Mouse (Mus musculus) liver, embryonic 15.5 days (tissue): Measurements from ENCODE around the gene Carmil1. TPM values are rescaled to one million over a fixed set of nuclear protein-coding genes. Genes with fewer than 3 reads are reported as not detected.

Source experiments
- ATAC-seq: fragments of 200-750 bp; cut with Nextera tagmentation; 2 replicates; pipeline ENCODE4 v1.8.0; 2017; ENCODE audit warnings: moderate number of reproducible peaks, mild to moderate bottlenecking, moderate library complexity; ENCODE audit not compliant: insufficient read depth
- H3K27ac ChIP-seq: fragments of 300-500 bp; sonication (generic); replicated peaks from 2 replicates; pipeline ENCODE4 v1.5.1; 2015; ENCODE audit warnings: mild to moderate bottlenecking, inconsistent platforms
- H3K27me3 ChIP-seq: fragments of 300-500 bp; sonication (generic); 2 replicates; pipeline ENCODE4 v1.6.1; 2015; ENCODE audit warnings: mild to moderate bottlenecking, inconsistent platforms
- H3K36me3 ChIP-seq: fragments of 300-500 bp; sonication (generic); replicated peaks from 2 replicates; pipeline ENCODE4 v1.6.1; 2015; ENCODE audit warnings: moderate library complexity, mild to moderate bottlenecking, inconsistent platforms
- H3K4me1 ChIP-seq: fragments of 300-500 bp; sonication (generic); replicated peaks from 2 replicates; pipeline ENCODE4 v1.6.1; 2015; ENCODE audit warnings: inconsistent platforms
- H3K4me2 ChIP-seq: fragments of 300-500 bp; sonication (generic); 2 replicates; pipeline ENCODE4 v1.6.1; 2015; ENCODE audit warnings: moderate library complexity, mild to moderate bottlenecking, inconsistent platforms
- H3K4me3 ChIP-seq: fragments of 300-500 bp; sonication (generic); replicated peaks from 2 replicates; pipeline ENCODE4 v1.5.1; 2015; ENCODE audit warnings: mild to moderate bottlenecking, inconsistent platforms
- H3K9ac ChIP-seq: fragments of 300-500 bp; sonication (generic); 2 replicates; pipeline ENCODE4 v1.6.1; 2015; ENCODE audit warnings: moderate library complexity, mild to moderate bottlenecking, inconsistent platforms
- H3K9me3 ChIP-seq: fragments of 300-500 bp; sonication (generic); replicated peaks from 2 replicates; pipeline ENCODE4 v1.6.1; 2016; ENCODE audit warnings: inconsistent platforms
- WGBS: fragments of 180-500 bp; shearing (Covaris S2); methylation state at CpG from one replicate; pipeline ENCODE4 v1.1.7; 2015; ENCODE audit warnings: mixed read lengths; ENCODE audit not compliant: insufficient replicate concordance; 5-methylcytosine and 5-hydroxymethylcytosine counted together
- polyA plus RNA-seq: library from polyadenylated mRNA; unstranded; fragments of >200 nt; fragmentation: Nextera tagmentation; extraction: Ambion mirVana; gene quantifications from 2 replicates; pipeline ENCODE4 v1.2.1, GENCODE M21; 2015

Gene Carmil1
- polyA plus RNA-seq, 1 experiment from 2014 or later, result 4.1 TPM

DNA sequence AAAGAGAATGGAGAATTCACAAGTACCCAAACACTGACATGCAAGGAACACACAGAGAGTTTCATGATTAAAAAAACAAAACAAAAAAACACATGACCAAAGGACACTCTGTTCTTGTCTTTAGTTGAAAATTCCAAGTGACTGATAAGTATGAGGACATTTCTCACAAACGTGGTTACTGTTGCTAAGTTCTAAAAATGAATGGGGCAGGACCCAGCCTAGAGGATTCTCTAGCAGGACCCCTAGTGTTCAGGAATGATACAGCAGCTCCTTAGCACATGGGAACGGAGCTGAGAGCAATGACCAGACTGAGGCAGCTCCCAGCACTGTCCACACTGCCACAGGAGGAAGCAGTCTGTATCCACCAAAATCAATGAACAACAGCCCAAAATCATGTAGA is 26.6 kb downstream of the Carmil1 start:
- no peak overlapping the region for H3K27ac ChIP-seq
- H3K4me3 ChIP-seq, result no peak overlapping the region
- H3K9ac ChIP-seq, result no peak overlapping the region
- H3K9me3 ChIP-seq, result no peaks in the 10 kb centered on the region
- 2% methylated on average over 2 of the region's 2 CpGs for WGBS
- ATAC-seq, result no peak
- H3K36me3 ChIP-seq, result no peaks in the 10 kb centered on the region
- H3K27me3 ChIP-seq, result no peaks in the 10 kb centered on the region
- no peak overlapping the region for H3K4me2 ChIP-seq
- no peaks in the 10 kb centered on the region for H3K4me1 ChIP-seq

GRCm38 (mm10) chr13:24253551-24253950 is 27.0 kb downstream of the Carmil1 start:
- Histone ChIP-seq H3K4me3 (no peak overlapping the region), H3K27ac (no peak overlapping the region), H3K36me3 (no peaks in the 10 kb centered on the region), H3K27me3 (no peaks in the 10 kb centered on the region), H3K9me3 (no peaks in the 10 kb centered on the region), H3K9ac (no peak overlapping the region), H3K4me2 (no peak overlapping the region), H3K4me1 (no peaks in the 10 kb centered on the region)
- no peak for ATAC-seq
- WGBS, result 76% methylated on average over 3 of the region's 3 CpGs

GRCm38 (mm10) chr13:24251236-24251635 is 29.4 kb downstream of the Carmil1 start:
- H3K36me3 ChIP-seq, result no peaks in the 10 kb centered on the region
- no peaks in the 10 kb centered on the region for H3K4me1 ChIP-seq
- H3K9ac ChIP-seq, result no peak overlapping the region
- no peaks in the 10 kb centered on the region for H3K27me3 ChIP-seq
- no peak overlapping the region for H3K4me2 ChIP-seq
- ATAC-seq, result no peak
- no peak overlapping the region for H3K27ac ChIP-seq
- no peaks in the 10 kb centered on the region for H3K9me3 ChIP-seq
- no peak overlapping the region for H3K4me3 ChIP-seq
- WGBS, result 79% methylated on average over 7 of the region's 7 CpGs

DNA sequence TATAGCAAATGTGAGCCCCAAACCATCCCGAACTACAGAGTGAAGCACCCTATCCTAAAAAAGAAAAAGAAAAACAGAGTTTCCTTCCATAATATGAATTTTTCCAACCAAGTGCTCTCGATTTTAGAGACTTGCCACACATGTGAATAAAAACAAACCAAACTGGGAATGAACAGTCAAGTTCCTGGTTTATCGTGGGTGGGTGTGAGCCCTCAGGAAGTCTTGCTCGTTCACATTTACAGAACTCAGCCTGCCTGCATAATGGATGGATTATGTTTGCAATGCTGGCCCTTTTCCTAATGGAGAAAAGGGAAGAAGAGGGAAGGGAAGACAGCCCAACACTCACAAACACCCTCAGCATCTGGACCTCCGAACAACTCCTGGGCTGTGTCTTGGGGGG is 32.7 kb downstream of the Carmil1 start:
- no peaks in the 10 kb centered on the region for H3K36me3 ChIP-seq
- no peak overlapping the region for H3K9ac ChIP-seq
- H3K4me3 ChIP-seq, result no peak overlapping the region
- H3K27me3 ChIP-seq, result no peaks in the 10 kb centered on the region
- peaks cover under 1% of the 10 kb centered on the region; the same call in 1 of the 2 replicates for H3K4me1 ChIP-seq
- no peak for ATAC-seq
- WGBS, result 50% methylated on average over 5 of the region's 5 CpGs
- no peak overlapping the region for H3K27ac ChIP-seq
- no peak overlapping the region for H3K4me2 ChIP-seq
- no peaks in the 10 kb centered on the region for H3K9me3 ChIP-seq

- 63% methylated on average over 3 of the region's 3 CpGs for WGBS
- H3K27me3 ChIP-seq, result no peaks in the 10 kb centered on the region
These were observed 33.2 kb downstream of the Carmil1 start for GRCm38 (mm10) chr13:24247441-24247840.

GRCm38 (mm10) chr13:24246266-24246665 is 34.3 kb downstream of the Carmil1 start:
- Histone ChIP-seq H3K4me2 (no peak overlapping the region), H3K9me3 (no peaks in the 10 kb centered on the region), H3K36me3 (no peaks in the 10 kb centered on the region), H3K27me3 (no peaks in the 10 kb centered on the region), H3K9ac (no peak overlapping the region), H3K27ac (no peak overlapping the region), H3K4me1 (peaks cover 4% of the 10 kb centered on the region; the same call in 1 of the 2 replicates), H3K4me3 (no peak overlapping the region)
- ATAC-seq, result no peak
- WGBS, result 55% methylated on average over 6 of the region's 6 CpGs

More at GRCm38 (mm10) chr13:24247441-24247840, 33.2 kb downstream of the Carmil1 start:
- Histone ChIP-seq H3K36me3 (no peaks in the 10 kb centered on the region), H3K4me2 (no peak overlapping the region), H3K9ac (no peak overlapping the region), H3K27ac (no peak overlapping the region), H3K4me1 (peaks cover 4% of the 10 kb centered on the region; the same call in 1 of the 2 replicates), H3K4me3 (no peak overlapping the region), H3K9me3 (no peaks in the 10 kb centered on the region)
- ATAC-seq, result no peak

GRCm38 (mm10) chr13:24244613-24245012 is 36.0 kb downstream of the Carmil1 start:
- Histone ChIP-seq H3K4me3 (no peak overlapping the region), H3K4me1 (peaks cover 4% of the 10 kb centered on the region; the same call in 1 of the 2 replicates), H3K9me3 (no peaks in the 10 kb centered on the region), H3K27ac (no peak overlapping the region), H3K9ac (no peak overlapping the region), H3K36me3 (no peaks in the 10 kb centered on the region), H3K27me3 (no peaks in the 10 kb centered on the region), H3K4me2 (no peak overlapping the region)
- no peak for ATAC-seq
- 51% methylated on average over 11 of the region's 11 CpGs for WGBS

- H3K4me3 ChIP-seq, result no peak overlapping the region
- no peak for ATAC-seq
- no peak overlapping the region for H3K4me2 ChIP-seq
- H3K4me1 ChIP-seq, result peaks cover 4% of the 10 kb centered on the region; the same call in 1 of the 2 replicates
- H3K36me3 ChIP-seq, result no peaks in the 10 kb centered on the region
- 30% methylated on average over 4 of the region's 4 CpGs for WGBS
- H3K9ac ChIP-seq, result no peak overlapping the region
- no peaks in the 10 kb centered on the region for H3K27me3 ChIP-seq
- H3K9me3 ChIP-seq, result no peaks in the 10 kb centered on the region
- H3K27ac ChIP-seq, result no peak overlapping the region
These were observed 36.6 kb downstream of the Carmil1 start for GRCm38 (mm10) chr13:24243964-24244363.

DNA sequence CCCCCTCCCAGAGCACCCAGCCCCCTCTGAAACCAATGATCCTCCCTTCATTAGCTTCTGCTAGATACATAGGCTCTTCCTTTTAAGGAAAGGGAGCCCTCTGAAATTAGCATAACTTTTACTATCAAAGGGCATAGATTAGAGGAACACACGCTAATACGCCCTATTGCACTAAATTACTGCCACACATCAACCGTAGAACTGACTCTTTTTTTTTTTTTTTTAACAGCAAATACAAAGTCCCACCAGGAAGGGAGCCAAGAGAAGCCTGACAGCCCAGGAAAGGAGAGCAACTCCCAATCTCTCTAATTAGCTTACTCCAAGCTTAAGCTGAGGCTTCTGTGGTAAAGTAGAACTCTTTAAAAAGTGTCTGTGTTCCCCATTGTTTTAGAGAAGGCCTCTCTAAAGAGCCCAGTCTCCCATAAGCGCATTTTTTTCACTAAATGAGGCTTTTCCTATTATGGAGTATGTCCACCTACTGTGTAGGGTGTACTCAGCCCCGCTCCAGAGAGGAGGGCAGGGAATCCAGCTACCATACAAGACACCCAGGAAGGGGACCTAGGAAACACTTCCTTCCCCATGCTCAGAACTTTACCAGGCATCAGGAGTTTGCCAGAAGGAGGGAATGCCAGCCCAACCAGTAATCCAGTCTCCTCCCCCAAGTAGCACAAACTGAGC is 38.0 kb downstream of the Carmil1 start:
- no peaks in the 10 kb centered on the region for H3K9me3 ChIP-seq
- peaks cover 4% of the 10 kb centered on the region; the same call in 1 of the 2 replicates for H3K4me1 ChIP-seq
- H3K27ac ChIP-seq, result no peak overlapping the region
- no peak for ATAC-seq
- no peak overlapping the region for H3K4me3 ChIP-seq
- H3K9ac ChIP-seq, result no peak overlapping the region
- 59% methylated on average over 5 of the region's 5 CpGs for WGBS
- no peaks in the 10 kb centered on the region for H3K36me3 ChIP-seq
- no peaks in the 10 kb centered on the region for H3K27me3 ChIP-seq
- no peak overlapping the region for H3K4me2 ChIP-seq

- Histone ChIP-seq H3K27me3 (no peaks in the 10 kb centered on the region), H3K9ac (no peak overlapping the region), H3K9me3 (no peaks in the 10 kb centered on the region), H3K27ac (no peak overlapping the region), H3K4me3 (no peak overlapping the region), H3K36me3 (no peaks in the 10 kb centered on the region), H3K4me1 (peaks cover 4% of the 10 kb centered on the region; the same call in 1 of the 2 replicates), H3K4me2 (no peak overlapping the region)
- 56% methylated on average over 5 of the region's 5 CpGs for WGBS
- ATAC-seq, result no peak
These were observed 39.4 kb downstream of the Carmil1 start for GRCm38 (mm10) chr13:24241201-24241600.

GRCm38 (mm10) chr13:24240430-24240829 is 40.2 kb downstream of the Carmil1 start:
- H3K27ac ChIP-seq, result no peak overlapping the region
- WGBS, result 61% methylated on average over 4 of the region's 4 CpGs
- H3K9me3 ChIP-seq, result no peaks in the 10 kb centered on the region
- no peak for ATAC-seq
- no peak overlapping the region for H3K4me3 ChIP-seq
- no peaks in the 10 kb centered on the region for H3K27me3 ChIP-seq
- H3K9ac ChIP-seq, result no peak overlapping the region
- H3K36me3 ChIP-seq, result no peaks in the 10 kb centered on the region
- H3K4me2 ChIP-seq, result no peak overlapping the region
- peaks cover 4% of the 10 kb centered on the region; the same call in 1 of the 2 replicates for H3K4me1 ChIP-seq
